Mouse (Mus musculus) gonadal fat pad, adult 2 months (tissue): ENCODE data around the gene Sft2d1. TPM values are rescaled to one million over a fixed set of nuclear protein-coding genes. Genes with fewer than 3 reads are reported as not detected.
"Not testable (repeated sequence)": the region's sequence is repeated elsewhere in the genome, so short reads cannot be mapped to it uniquely, and the experiment has no call there.

Source experiments
- DNase-seq: peaks from one replicate; pipeline ENCODE4 v3.0.0-alpha.2; 2012; ENCODE audit warnings: low read depth
- polyA plus RNA-seq: library from polyadenylated mRNA; depleted of rRNA; stranded (reverse); fragments of >200 nt; gene quantifications from 2 replicates; pipeline ENCODE4 v1.2.3, GENCODE M21; 2012; rRNA removed

The Sft2d1 gene
- polyA plus RNA-seq = 69.9 and 70.6 TPM in 2 replicates

DNA sequence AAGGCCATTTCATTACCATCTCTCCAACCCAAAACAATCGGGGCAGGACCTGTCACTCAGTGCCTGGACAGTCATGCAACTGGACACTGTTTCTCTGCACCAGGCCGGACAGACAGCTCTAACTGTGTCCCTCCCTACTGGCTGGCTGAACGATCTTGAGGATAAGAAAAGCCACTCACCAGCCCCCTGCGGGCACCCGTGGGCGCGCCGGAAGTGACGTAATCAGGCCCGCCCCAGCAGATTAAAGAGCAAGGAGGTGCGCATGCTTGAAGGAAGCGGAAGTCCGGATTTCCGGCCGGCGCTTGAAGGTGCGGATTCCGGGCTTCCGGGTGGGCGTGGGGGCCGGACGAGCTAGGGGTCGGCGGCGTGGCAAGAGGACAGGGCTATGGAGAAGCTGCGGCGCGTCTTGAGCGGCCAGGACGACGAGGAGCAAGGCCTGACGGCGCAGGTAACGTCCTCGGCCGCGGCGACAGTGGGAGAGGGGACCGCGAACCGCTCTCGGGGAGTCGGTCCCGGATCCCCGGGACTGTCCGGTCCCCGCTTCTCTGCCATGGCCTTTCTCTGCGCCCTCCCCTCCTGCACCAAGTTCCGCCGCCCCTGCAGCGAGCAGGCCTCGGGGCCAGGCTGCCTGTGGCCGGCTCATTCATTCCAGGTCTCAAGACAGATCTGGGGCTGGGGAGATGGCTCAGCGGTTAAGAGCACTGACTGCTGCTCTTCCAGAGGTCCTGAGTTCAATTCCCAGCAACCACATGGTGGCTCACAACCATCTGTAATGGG is at the start of gene Sft2d1:
Sft2d1 (plus strand) TSS at position 265 of the 777 bp plus-strand sequence.
- DNase-seq = no peak

- DNase-seq = not testable (repeated sequence)
These were observed 46.3 kb upstream of the Sft2d1 start for GRCm38 (mm10) chr17:8264638-8265037.

GRCm38 (mm10) chr17:8272054-8272749 is 38.7 kb upstream of the Sft2d1 start:
- no peak for DNase-seq

DNA sequence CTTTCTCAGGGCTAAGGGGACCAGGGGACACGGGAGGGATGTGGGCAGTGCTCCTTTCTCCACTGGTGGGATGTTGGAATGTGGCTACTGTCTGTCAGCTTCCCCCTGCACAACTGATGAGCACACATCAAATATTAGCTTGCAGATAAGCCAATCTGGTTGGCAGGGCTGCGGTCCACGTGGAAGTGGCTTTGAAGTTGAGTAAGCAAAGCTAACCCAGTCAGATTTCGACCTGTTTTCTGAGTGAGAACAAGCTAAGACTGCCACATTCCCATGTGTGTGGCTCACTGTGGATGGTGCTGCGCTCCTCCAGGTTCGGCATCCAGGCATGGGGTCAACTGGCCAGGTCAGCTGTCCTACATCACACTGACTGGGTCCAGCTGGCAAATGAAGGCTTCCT is 38.0 kb upstream of the Sft2d1 start:
- DNase-seq = no peak

DNA sequence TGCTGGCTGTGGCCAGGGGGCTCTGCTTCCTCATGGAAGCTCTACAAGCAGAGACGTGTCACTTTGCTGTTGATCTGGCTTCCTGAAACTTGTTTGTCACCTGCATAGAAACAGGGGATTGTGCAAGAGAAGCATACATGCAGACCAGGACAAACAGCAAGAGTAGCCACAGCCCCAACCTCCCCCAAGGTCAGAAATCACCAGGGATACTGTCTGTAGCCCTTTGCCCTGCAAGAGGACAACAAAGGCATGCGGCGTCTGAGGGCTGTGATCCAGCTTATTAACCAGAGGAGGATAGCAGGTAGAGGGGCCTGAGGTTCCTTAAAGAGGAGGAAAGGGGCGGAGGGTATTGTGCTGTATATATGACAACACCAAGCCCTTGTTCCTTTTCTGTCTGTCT is 34.8 kb upstream of the Sft2d1 start:
- no peak for DNase-seq

- DNase-seq = no peak
These were observed 34.2 kb upstream of the Sft2d1 start for GRCm38 (mm10) chr17:8276680-8277079.

DNA sequence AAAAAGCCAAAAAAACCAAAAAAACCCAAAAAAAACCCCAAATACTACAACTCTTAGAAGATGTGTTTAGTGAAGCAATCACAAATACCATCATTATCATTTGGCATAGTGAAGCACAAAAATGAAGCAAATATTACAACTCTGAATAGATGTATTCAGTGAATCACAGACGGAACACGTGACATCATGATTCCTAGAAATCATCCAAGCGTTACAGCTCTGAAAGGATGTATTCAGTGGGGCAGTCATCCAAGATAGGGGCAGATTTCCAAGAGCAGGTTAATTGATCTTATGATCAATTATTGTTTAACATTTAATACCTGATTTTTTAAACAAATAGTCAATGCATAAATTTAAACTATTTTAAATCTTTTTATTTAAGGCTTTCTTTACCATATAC is 33.6 kb upstream of the Sft2d1 start:
- no peak for DNase-seq

GRCm38 (mm10) chr17:8278356-8278755 is 32.5 kb upstream of the Sft2d1 start:
- no peak for DNase-seq

- no peak for DNase-seq
These were observed 27.9 kb upstream of the Sft2d1 start, which contains the start of gene Mpc1 for GRCm38 (mm10) chr17:8282821-8283525. TSS of gene Mpc1 (plus strand) at chr17:8282904.

GRCm38 (mm10) chr17:8283526-8284253 is 27.2 kb upstream of the Sft2d1 start:
- no peak for DNase-seq

GRCm38 (mm10) chr17:8284254-8284661 is 26.6 kb upstream of the Sft2d1 start:
- DNase-seq = no peak

DNA sequence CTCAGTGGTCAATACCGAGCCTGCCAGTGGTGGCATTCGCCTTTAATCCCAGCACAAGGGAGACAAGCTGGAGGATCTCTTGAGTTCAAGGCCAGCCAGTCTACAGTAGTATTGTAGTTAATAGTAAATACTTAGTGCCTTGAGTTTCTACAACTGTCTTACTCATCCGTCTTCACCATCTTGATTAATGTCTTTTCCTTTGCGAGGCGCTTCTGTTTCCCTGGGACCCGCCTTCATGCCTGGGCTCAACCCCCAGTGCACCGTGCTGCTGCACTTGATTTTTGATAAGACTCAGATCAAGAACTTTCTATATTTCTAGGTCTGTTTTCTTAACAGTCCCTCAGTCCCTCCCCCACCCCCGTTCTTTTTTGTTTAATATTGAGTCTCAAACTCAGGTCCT is 25.8 kb upstream of the Sft2d1 start:
- DNase-seq = no peak

- DNase-seq = no peak
These were observed 23.9 kb upstream of the Sft2d1 start for GRCm38 (mm10) chr17:8286987-8287386.

DNA sequence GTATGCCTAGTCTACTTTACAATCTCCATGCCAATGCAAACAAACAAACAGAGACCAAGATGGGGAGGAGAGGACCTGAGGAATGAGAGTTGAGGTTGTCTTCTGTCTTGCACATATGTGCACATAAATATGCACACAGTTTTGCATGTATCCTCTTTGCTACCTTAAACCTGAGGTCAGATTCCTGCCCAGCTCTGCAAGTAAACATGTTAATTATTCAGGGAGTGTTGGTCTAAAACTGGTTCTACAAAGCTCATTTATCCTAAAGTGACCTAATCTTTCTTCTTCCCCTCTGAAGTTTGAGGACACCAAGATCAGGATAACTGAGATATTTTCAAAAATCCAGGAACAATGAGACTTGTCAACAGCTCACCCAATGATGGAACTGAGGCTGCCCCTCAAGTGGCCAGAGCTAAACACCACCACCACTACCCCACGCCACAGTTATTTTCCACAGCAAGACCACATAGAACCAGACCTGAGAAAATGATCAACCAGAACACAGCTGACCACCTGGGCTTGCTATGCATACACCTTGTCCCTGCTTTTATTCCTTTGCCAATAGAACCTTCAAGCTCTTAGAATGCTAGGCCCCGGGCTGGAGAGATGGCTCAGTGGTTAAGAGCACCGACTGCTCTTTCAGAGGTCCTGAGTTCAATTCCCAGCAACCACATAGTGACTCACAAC is 20.8 kb upstream of the Sft2d1 start:
- DNase-seq = no peak

GRCm38 (mm10) chr17:8290736-8291135 is 20.2 kb upstream of the Sft2d1 start:
- no peak for DNase-seq

DNA sequence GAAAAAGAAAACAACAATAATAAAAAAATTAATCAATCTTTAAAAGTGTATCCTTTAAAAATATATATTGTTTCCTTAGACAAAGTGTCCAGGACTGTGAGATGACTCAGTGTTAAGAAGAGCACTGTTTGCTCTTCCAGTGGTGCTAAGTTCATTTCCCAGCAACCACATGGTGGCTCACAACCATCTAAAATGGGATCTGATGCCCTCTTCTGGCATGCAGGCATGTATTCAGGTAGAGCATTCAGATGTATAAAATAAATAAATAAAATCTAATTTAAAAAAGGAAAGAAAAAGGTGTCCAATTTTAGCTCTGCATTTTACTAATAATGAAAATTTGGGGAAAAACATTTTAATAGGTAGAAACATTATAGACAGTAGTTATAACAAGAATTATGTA is 15.1 kb upstream of the Sft2d1 start:
- no peak for DNase-seq

DNA sequence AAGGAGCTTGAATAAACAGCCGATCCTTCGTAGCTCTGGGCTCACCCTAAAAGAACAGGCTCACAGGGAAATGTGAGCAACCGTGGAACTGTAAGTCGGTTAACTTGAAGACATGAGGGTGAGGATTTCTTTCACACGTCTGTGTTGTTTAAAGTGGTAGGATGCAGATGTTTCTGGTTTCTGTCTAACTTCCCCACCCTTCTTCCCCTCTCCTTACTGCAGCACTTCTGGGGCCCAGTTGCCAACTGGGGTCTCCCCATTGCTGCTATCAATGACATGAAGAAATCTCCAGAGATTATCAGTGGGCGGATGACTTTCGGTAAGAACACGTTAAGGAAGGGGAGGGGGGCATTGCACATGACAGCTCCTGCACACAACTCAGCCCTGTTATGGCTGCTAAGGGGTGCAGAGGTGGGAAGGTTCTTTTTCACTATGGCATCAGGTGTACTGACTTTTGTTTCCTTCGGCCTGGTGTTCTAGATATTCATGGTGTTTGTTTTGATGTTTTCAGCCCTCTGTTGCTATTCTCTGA is 14.5 kb upstream of the Sft2d1 start:
- no peak for DNase-seq

GRCm38 (mm10) chr17:8297746-8298145 is 13.2 kb upstream of the Sft2d1 start:
- DNase-seq = no peak

DNA sequence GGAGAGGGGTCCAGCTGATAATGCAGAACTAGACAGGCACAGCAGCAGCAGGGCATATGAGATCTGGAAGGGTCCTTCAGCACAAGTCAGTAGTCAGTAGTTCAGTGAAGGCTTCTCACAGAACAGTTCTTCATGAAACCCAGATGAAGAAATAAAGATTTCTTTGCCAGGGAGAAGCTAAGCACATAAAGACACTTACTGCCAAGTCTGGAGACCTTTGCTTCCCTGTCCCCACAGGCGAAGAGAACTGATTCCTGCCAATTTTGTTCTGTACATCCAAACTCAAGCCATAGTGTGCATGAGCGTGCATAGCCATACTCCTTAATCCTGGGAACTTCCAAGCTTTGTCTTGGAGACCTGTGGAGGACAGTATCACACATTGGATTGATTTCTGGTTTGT is 12.6 kb upstream of the Sft2d1 start:
- DNase-seq = no peak

DNA sequence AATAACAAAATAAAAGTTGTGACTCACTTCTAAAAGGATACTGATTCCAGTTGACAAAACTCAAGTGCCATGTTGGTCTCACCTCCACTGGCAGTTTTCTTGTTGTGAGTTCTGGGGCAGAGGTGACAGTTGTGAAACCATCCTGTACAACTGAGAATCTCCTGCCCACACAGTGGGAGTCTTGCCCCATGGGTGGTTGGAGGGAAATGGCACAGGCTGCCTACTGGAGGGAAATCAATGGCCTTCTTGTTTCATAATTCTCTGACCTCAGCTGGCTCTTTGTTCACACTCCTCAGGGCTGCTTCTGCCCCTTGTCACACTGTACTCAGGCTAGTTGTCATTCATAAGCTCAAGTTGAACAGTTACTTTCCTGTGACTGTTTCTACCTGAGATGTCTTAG is 11.4 kb upstream of the Sft2d1 start:
- DNase-seq = peak; percentile 96

DNA sequence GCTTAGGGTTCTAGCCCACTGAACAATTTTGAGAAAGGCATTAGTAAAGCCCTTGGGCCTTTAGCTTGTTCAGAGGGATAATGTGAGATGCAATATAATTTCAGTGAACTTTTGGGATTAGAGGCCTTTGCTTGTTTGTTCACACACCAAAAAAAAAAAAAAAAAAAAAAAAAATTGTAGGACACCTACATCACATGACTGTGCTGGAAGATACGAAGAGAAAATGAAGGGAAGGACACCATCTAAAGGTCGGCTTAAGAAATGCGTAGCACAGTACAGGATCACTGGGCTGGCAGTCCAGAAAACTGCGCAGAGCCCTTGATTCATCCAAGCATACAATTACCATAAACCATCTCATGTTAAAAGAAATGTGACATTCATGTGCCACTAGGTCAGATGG is 9.4 kb upstream of the Sft2d1 start:
- DNase-seq = no peak
